Mouse (Mus musculus) left cerebral cortex, postnatal 25 days (tissue): Measurements from ENCODE around the gene Il27ra. TPM values are rescaled to one million over a fixed set of nuclear protein-coding genes. Genes with fewer than 3 reads are reported as not detected.

Experiments used
- microRNA-seq, 2 experiments: library from miRNA; unstranded; fragments of <30 nt; microRNA quantifications; one replicate each; pipeline ENCODE4 v1.2.0; 2022
- total RNA-seq, 2 experiments: library from RNA; stranded (reverse); gene quantifications; 2 replicates each; pipeline ENCODE4 v1.2.3; 2021

Il27ra gene
- total RNA-seq, 2 experiments from 2014 or later = 0.16 to 0.62 TPM

Small RNAs within 50 kb of the gene (microRNA-seq; reads per million reads assigned to microRNA genes)
- gene Mir1199 = 1.3 to 3.5 reads per million in 2 experiments
- gene Mir709 = 0 reads per million in 2 experiments
- gene Mir8111 = 4.7 to 5.4 reads per million in 2 experiments

Other genes with a start within 250 kb of the Il27ra start
- 100 to 1,000 TPM; 415 to 434 TPM for gene Adgrl1, start 142.5 kb downstream of the Il27ra start, total RNA-seq
- under 1 TPM; 0.32 to 0.41 TPM for gene Gm10644, start 87.4 kb downstream of the Il27ra start, total RNA-seq
- under 1 TPM; 0.60 to 0.73 TPM for gene Asf1b, start 87.1 kb downstream of the Il27ra start, total RNA-seq
- 100 to 1,000 TPM; 250 to 258 TPM for gene Prkaca, start 69.6 kb downstream of the Il27ra start, total RNA-seq
- 10 to 100 TPM; 40.7 to 46.8 TPM for gene Samd1, start 44.9 kb downstream of the Il27ra start, total RNA-seq
- under 1 TPM; 0.37 to 0.62 TPM for gene 1700067K01Rik, start 41.1 kb downstream of the Il27ra start, total RNA-seq
- 1 to 10 TPM; 1.3 to 2.1 TPM for gene 2210011C24Rik, start 30.4 kb downstream of the Il27ra start, total RNA-seq
- gene Palm3, start 21.1 kb downstream of the Il27ra start, total RNA-seq = 1 to 10 TPM; 1.2 to 1.4 TPM
- not detected for gene Rln3, start 2.4 kb upstream of the Il27ra start, total RNA-seq
- gene Gm10643, start 22.5 kb upstream of the Il27ra start, total RNA-seq = 1 to 10 TPM; 3.4 to 4.2 TPM
- gene Rfx1, start 24.2 kb upstream of the Il27ra start, total RNA-seq = 10 to 100 TPM; 21.4 to 24.4 TPM
- gene Dcaf15, start 62.2 kb upstream of the Il27ra start, total RNA-seq = 10 to 100 TPM; 16.8 to 18.4 TPM
- not detected for gene Podnl1, start 83.4 kb upstream of the Il27ra start, total RNA-seq
- 10 to 100 TPM; 46.6 to 49.4 TPM for gene Cc2d1a, start 105.3 kb upstream of the Il27ra start, total RNA-seq
- gene 4930432K21Rik, start 105.4 kb upstream of the Il27ra start, total RNA-seq = 1 to 10 TPM; 1.4 to 1.6 TPM
- gene Nanos3, start 142.6 kb upstream of the Il27ra start, total RNA-seq = 1 to 10 TPM; 2.6 to 3.2 TPM
- gene Zswim4, start 194.5 kb upstream of the Il27ra start, total RNA-seq = 10 to 100 TPM; 13.0 to 13.9 TPM
- gene D8Ertd738e, start 207.1 kb upstream of the Il27ra start, total RNA-seq = 100 to 1,000 TPM; 145 to 149 TPM
- gene Mri1, start 214.7 kb upstream of the Il27ra start, total RNA-seq = 10 to 100 TPM; 13.4 to 15.7 TPM
- gene Ccdc130, start 227.8 kb upstream of the Il27ra start, total RNA-seq = 10 to 100 TPM; 24.1 to 25.3 TPM